Mouse (Mus musculus): ENCODE measurements at regions not wholly inside any gene's neighbourhood (a gene's known extent, or its start where the extent isn't known, plus 50 kb on each side); places are given as distances from the start of the nearest gene placed in this dataset.

DNA sequence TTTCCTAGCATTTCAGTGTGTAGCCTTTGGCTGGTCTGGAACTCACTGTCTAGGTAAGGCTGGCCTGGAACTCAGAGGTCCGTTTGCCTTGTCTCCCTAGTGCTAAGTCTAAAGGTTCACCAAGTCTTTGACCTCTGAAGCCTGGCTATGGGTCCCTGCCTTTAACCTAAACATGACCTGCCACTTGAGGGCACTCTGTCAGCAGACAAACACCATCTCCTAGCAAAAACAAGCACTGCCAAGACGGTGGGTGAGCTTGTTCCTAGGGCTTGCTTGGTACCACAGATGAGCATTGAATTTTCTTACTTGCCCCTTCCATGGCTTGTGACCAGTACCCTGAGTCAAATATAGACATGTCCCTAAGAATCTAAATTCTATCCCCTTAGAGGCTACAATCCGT is 508.3 kb upstream of the Vstm2b start:
- H3K27ac ChIP-seq (ENCODE audit: low read depth), result no peak overlapping the region
- TF ChIP-seq EP300 (IDR thresholded peaks at IDR 0.05; ENCODE audit: low read depth) (no peak), CTCF (IDR thresholded peaks at IDR 0.05; ENCODE audit: low read depth) (peak; percentile 16; the same call in 1 of the 2 replicates)
- ATAC-seq (ENCODE audit: insufficient read depth, low read depth) (no peak), DNase-seq (ENCODE audit: low spot score) (no peak)
- H3K36me3 ChIP-seq (replicated peaks; ENCODE audit: control insufficient read depth, insufficient read depth, low read length), result no peaks in the 10 kb centered on the region
- no peak overlapping the region for H3K9ac ChIP-seq (replicated peaks; ENCODE audit: low read depth, low read length)
- H3K4me2 ChIP-seq (ENCODE audit: low read depth, low read length), result no peak overlapping the region
- no peaks in the 10 kb centered on the region for H3K4me1 ChIP-seq (ENCODE audit: control insufficient read depth, insufficient read depth)
- 38% methylated on average over 3 of the region's 3 CpGs for WGBS
- no peak overlapping the region for H3K4me3 ChIP-seq (ENCODE audit: low read depth, low read length)
- no peaks in the 10 kb centered on the region for H3K27me3 ChIP-seq (ENCODE audit: control insufficient read depth, insufficient read depth, low read length)
- H3K9me3 ChIP-seq (replicated peaks; ENCODE audit: control insufficient read depth, low read length), result no peaks in the 10 kb centered on the region

DNA sequence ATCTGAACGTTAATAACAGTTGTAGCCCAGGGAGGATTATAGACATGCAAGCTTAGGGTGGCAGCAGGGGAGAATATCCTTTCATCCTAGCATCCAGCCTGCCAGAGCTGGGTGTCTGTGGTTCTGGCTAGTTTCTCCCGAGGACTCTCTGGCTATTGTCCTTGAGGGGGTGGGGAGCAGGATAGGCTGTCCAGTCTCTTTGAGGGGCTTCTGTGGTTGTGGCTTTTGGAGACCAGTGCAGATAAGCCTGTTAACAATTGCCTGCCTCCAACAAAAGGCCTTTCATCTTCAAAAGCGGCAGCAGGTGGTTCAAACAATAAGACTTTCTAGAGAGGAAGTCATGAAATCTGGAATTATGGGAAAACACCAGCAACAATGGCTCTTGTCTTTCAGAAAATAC is 507.2 kb upstream of the Vstm2b start:
- DNase-seq (ENCODE audit: low spot score) (no peak), ATAC-seq (ENCODE audit: insufficient read depth, low read depth) (no peak)
- 25% methylated on average over 3 of the region's 3 CpGs for WGBS
- Histone ChIP-seq H3K9me3 (replicated peaks; ENCODE audit: control insufficient read depth, low read length) (no peaks in the 10 kb centered on the region), H3K9ac (replicated peaks; ENCODE audit: low read depth, low read length) (no peak overlapping the region), H3K4me2 (ENCODE audit: low read depth, low read length) (no peak overlapping the region), H3K27ac (ENCODE audit: low read depth) (no peak overlapping the region), H3K36me3 (replicated peaks; ENCODE audit: control insufficient read depth, insufficient read depth, low read length) (no peaks in the 10 kb centered on the region), H3K4me1 (ENCODE audit: control insufficient read depth, insufficient read depth) (no peaks in the 10 kb centered on the region), H3K4me3 (ENCODE audit: low read depth, low read length) (no peak overlapping the region), H3K27me3 (ENCODE audit: control insufficient read depth, insufficient read depth, low read length) (no peaks in the 10 kb centered on the region)
- TF ChIP-seq EP300 (IDR thresholded peaks at IDR 0.05; ENCODE audit: low read depth) (no peak), CTCF (IDR thresholded peaks at IDR 0.05; ENCODE audit: low read depth) (no peak)

DNA sequence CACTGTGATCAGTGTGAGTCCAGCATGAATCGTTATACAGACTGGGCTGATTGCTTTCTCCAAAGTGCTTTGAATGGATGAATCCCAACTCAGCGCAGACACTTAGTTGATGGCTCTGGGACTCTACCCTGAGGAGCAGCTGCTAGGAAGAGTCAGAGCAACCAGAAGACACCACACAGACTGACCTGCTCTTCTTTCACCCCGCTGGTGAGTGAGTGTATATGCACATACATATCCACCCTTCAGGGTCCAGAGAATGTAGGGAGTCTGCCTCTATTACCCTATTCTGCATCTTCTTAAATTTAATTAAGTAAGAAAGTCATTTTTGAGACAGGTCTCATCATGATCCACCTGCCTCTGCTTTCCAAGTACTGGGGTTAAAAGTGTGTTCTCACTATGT is 506.5 kb upstream of the Vstm2b start:
- TF ChIP-seq CTCF (IDR thresholded peaks at IDR 0.05; ENCODE audit: low read depth) (no peak), EP300 (IDR thresholded peaks at IDR 0.05; ENCODE audit: low read depth) (no peak)
- Histone ChIP-seq H3K36me3 (replicated peaks; ENCODE audit: control insufficient read depth, insufficient read depth, low read length) (no peaks in the 10 kb centered on the region), H3K9ac (replicated peaks; ENCODE audit: low read depth, low read length) (no peak overlapping the region), H3K27me3 (ENCODE audit: control insufficient read depth, insufficient read depth, low read length) (no peaks in the 10 kb centered on the region), H3K4me1 (ENCODE audit: control insufficient read depth, insufficient read depth) (no peaks in the 10 kb centered on the region), H3K4me3 (ENCODE audit: low read depth, low read length) (no peak overlapping the region), H3K4me2 (ENCODE audit: low read depth, low read length) (no peak overlapping the region), H3K9me3 (replicated peaks; ENCODE audit: control insufficient read depth, low read length) (no peaks in the 10 kb centered on the region), H3K27ac (ENCODE audit: low read depth) (no peak overlapping the region)
- DNase-seq (ENCODE audit: low spot score) (no peak), ATAC-seq (ENCODE audit: insufficient read depth, low read depth) (no peak)
- WGBS, result 48% methylated on average over 3 of the region's 3 CpGs

DNA sequence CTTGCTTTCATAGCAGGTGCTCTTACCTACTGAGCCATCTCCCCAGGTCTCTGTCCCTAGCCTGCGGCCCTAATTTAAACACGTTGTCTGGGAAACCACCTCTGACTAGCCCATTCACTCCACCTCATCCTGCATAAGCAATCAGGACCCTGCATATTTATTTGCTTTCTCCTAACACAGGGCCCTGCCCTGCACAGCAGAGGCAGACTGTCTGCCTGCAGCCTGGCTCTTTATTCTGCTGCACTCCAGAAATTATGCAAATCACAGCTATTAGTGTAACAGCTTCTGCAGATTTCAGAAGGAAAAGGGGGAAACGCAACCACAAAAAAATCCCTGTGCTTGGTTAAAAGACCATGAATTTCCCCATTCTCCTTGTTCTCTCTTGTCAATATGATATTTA is 505.9 kb upstream of the Vstm2b start:
- TF ChIP-seq CTCF (IDR thresholded peaks at IDR 0.05; ENCODE audit: low read depth), result no peak
- TF ChIP-seq EP300 (IDR thresholded peaks at IDR 0.05; ENCODE audit: low read depth), result no peak
- no peaks in the 10 kb centered on the region for H3K36me3 ChIP-seq (replicated peaks; ENCODE audit: control insufficient read depth, insufficient read depth, low read length)
- no peaks in the 10 kb centered on the region for H3K27me3 ChIP-seq (ENCODE audit: control insufficient read depth, insufficient read depth, low read length)
- ATAC-seq (ENCODE audit: insufficient read depth, low read depth) (no peak), DNase-seq (ENCODE audit: low spot score) (no peak)
- H3K4me2 ChIP-seq (ENCODE audit: low read depth, low read length), result no peak overlapping the region
- H3K9ac ChIP-seq (replicated peaks; ENCODE audit: low read depth, low read length), result no peak overlapping the region
- no peak overlapping the region for H3K4me3 ChIP-seq (ENCODE audit: low read depth, low read length)
- H3K27ac ChIP-seq (ENCODE audit: low read depth), result no peak overlapping the region
- H3K9me3 ChIP-seq (replicated peaks; ENCODE audit: control insufficient read depth, low read length), result no peaks in the 10 kb centered on the region
- no peaks in the 10 kb centered on the region for H3K4me1 ChIP-seq (ENCODE audit: control insufficient read depth, insufficient read depth)
- WGBS, result 53% methylated on average over 3 of the region's 3 CpGs

DNA sequence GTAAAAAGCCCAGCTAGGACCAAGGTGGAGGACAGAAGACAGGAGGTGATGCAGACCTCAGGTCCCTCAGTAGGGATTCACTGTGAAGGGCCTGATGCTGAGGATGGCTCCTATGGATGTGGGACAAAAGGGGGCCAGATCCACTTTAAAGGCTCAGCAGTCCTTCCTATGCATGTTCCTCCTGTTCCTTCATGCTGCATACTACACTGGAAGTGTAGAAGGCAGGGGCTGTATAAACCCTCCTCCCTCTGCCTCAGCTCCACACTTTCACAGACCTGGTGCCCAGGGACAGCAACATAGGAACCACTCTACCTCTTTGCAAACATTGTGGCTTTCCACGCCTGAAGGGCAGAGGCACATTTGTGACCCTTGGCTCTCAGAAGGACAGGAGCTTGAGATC is 505.4 kb upstream of the Vstm2b start:
- Histone ChIP-seq H3K4me1 (ENCODE audit: control insufficient read depth, insufficient read depth) (no peaks in the 10 kb centered on the region), H3K9ac (replicated peaks; ENCODE audit: low read depth, low read length) (no peak overlapping the region), H3K27ac (ENCODE audit: low read depth) (no peak overlapping the region), H3K9me3 (replicated peaks; ENCODE audit: control insufficient read depth, low read length) (no peaks in the 10 kb centered on the region), H3K4me3 (ENCODE audit: low read depth, low read length) (no peak overlapping the region), H3K27me3 (ENCODE audit: control insufficient read depth, insufficient read depth, low read length) (no peaks in the 10 kb centered on the region), H3K4me2 (ENCODE audit: low read depth, low read length) (no peak overlapping the region), H3K36me3 (replicated peaks; ENCODE audit: control insufficient read depth, insufficient read depth, low read length) (no peaks in the 10 kb centered on the region)
- WGBS, result 56% methylated on average over 1 of the region's 1 CpGs
- no peak for DNase-seq (ENCODE audit: low spot score)
- ATAC-seq (ENCODE audit: insufficient read depth, low read depth), result no peak
- TF ChIP-seq CTCF (IDR thresholded peaks at IDR 0.05; ENCODE audit: low read depth) (no peak), EP300 (IDR thresholded peaks at IDR 0.05; ENCODE audit: low read depth) (no peak)

DNA sequence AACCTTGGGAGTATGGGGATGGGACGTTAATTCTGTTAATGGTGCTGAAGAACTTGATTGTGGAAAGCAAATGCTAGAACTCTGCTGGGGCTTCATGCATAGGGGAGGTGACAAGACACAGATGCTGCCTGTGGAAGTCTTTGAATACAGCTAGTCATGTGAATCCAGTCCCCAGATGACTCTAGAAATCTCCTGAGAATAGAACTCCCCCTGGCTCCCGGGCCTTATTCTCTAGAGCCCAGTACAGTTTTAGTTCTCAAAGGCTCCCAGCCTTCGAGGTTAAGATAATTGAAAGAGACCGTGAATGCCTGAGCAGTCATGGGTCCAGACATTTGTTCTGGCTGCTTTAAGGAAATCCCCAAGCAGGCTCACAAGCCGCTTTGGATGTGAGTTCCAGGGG is 499.9 kb upstream of the Vstm2b start:
- H3K27me3 ChIP-seq (ENCODE audit: control insufficient read depth, insufficient read depth, low read length), result no peaks in the 10 kb centered on the region
- no peaks in the 10 kb centered on the region for H3K9me3 ChIP-seq (replicated peaks; ENCODE audit: control insufficient read depth, low read length)
- ATAC-seq (ENCODE audit: insufficient read depth, low read depth) (no peak), DNase-seq (ENCODE audit: low spot score) (no peak)
- WGBS, result 55% methylated on average over 5 of the region's 5 CpGs
- no peak overlapping the region for H3K4me2 ChIP-seq (ENCODE audit: low read depth, low read length)
- no peaks in the 10 kb centered on the region for H3K36me3 ChIP-seq (replicated peaks; ENCODE audit: control insufficient read depth, insufficient read depth, low read length)
- no peak overlapping the region for H3K27ac ChIP-seq (ENCODE audit: low read depth)
- no peak overlapping the region for H3K9ac ChIP-seq (replicated peaks; ENCODE audit: low read depth, low read length)
- no peak overlapping the region for H3K4me3 ChIP-seq (ENCODE audit: low read depth, low read length)
- TF ChIP-seq EP300 (IDR thresholded peaks at IDR 0.05; ENCODE audit: low read depth) (no peak), CTCF (IDR thresholded peaks at IDR 0.05; ENCODE audit: low read depth) (no peak)
- no peaks in the 10 kb centered on the region for H3K4me1 ChIP-seq (ENCODE audit: control insufficient read depth, insufficient read depth)

All from heart, postnatal 0 days (tissue).